Mouse (Mus musculus): ENCODE data around the gene Ildr2.

Gene Ildr2

GRCm38 (mm10) chr1:166343586-166343985, 89.6 kb downstream of the Ildr2 start:
- no peak for DNase-seq

GRCm38 (mm10) chr1:166344300-166345077, 90.5 kb downstream of the Ildr2 start:
- no peak for DNase-seq

GRCm38 (mm10) chr1:166345602-166346001, 91.7 kb downstream of the Ildr2 start:
- no peak for DNase-seq

- no peak for DNase-seq
Measured at GRCm38 (mm10) chr1:166346906-166347305, 93.0 kb downstream of the Ildr2 start.

GRCm38 (mm10) chr1:166349341-166349740, 95.4 kb downstream of the Ildr2 start:
- no peak for DNase-seq

- no peak for DNase-seq
Measured at GRCm38 (mm10) chr1:166349751-166350150, 95.8 kb downstream of the Ildr2 start.

- peak; percentile 81 for DNase-seq
Measured at GRCm38 (mm10) chr1:166360157-166360855, 106.4 kb downstream of the Ildr2 start.

GRCm38 (mm10) chr1:166360896-166361295, 107.0 kb downstream of the Ildr2 start:
- DNase-seq = no peak

- DNase-seq = no peak
Measured at GRCm38 (mm10) chr1:166361842-166362241, 107.9 kb downstream of the Ildr2 start.

GRCm38 (mm10) chr1:166362659-166363058, 108.7 kb downstream of the Ildr2 start:
- no peak for DNase-seq

- no peak for DNase-seq
Measured at GRCm38 (mm10) chr1:166363122-166363521, 109.2 kb downstream of the Ildr2 start.
